Mouse (Mus musculus) c-Kit-positive CD71-positive TER-119-negative erythroid progenitor cells, embryonic 14.5 days (primary cell): ENCODE measurements around the gene Hoxa3.

Experiments used
- DNase-seq: peaks from one replicate; pipeline ENCODE4 v3.0.0-alpha.2; 2013; ENCODE audit warnings: low read depth

The Hoxa3 gene

DNA sequence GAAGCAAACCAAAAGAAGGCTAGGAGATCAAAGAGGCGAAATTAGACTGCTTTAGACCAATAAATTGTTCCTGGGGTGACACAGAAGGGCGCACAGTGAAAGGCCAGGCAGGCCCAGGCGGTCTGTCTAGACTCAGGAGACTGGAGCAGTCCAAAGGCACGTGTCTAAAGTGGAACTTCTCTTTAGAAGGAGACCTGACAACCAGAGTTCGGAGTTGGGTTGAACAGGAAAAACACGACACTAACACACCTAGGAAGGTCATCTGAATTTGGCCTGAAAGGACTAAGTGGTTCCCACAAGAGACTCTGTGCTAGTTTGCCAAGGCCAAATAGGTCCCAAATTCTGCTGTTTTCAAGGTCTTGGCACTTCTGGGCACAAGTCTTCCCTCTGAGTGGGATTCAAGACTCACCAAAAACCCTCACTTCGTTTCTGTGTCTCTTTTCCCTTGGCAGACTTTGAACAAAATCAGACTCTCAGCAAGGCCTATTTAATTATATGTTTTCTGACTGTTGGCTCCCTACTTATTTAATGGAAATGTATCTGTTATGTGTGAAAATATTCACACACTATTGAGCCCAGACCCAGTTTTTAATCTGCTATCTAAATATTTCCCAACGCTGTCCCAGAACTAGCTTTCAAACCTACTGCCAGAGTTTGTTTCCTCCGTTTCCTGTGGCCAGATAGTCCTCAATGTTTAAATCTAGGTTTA lies 6.3 kb upstream of the Hoxa3 start:
- no peak for DNase-seq

DNA sequence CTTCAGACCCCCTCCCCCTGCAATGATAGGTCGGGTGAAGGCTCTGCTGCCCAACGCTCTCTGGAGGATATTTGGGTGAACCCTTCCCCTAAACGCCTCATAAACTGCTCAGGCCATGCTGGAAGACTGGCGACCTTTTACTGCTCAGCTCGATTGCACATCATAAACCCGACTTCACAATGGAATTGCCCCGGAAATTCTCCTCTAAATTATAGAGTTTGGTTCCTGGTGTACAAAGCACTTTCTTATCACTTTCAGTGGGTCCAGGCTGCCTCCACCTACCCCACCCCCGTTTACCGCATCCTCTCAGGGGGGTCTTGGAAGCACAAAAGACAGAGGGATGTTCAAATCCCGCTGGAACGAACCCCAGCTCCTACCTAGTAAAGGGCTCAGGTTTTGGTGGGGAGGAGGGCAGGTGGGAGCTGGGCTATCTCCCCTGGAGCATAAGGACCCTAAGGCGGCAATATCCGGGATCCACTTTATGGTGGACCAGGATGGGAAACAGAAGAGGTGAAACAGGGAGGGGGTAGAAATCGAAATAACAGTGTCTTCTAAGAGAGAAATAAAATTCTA lies 5.6 kb upstream of the Hoxa3 start:
- no peak for DNase-seq

DNA sequence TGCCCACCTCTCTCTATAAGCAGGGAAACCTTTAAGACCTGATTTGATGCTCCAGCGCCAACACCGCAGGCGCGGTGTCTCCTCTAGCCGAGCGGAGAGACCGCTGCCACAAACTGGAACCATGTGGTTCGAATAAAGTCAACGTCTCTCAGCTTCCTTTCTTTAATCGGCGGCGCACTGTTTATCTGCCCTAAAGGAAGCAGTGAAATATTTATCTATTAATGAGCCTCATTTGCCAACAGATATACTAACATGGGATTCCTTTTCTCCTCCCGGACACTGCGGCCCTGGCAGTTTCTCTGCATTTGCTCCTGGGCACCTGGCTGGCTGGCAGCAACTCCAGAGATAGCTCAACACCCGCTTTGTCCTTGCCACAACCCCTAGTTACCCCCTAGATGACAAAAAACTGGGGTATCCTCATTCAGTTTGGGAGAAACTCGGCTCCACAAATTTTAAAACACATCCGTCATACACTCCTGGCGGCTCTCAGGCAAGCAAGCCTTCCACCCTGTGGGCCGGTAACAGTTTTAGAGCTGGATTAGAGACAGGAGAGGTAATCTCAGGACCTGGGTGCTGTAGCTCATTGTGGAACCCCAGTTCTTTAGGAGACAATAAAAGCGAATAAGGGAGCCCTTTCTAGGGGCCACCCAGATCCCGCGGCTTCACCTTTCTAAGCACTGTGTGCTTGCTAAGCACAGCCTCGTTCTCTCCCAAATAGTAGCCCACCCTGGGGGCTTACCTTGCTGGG lies 4.9 kb upstream of the Hoxa3 start:
- no peak for DNase-seq

DNA sequence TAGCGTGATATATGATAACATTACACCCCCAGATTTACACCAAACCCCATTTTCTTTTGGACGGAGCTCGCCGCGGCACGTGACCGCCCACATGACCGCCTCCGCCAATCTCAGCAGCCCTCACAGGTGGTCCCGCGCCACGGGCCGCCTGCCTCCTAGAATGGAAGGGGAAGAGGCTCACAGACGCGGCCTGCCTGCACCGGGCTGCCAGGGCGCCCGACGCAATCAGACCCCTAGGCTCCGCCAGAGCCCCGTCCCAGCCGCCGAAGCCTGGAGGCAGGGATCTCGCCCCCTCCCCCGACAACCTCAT lies 4.3 kb upstream of the Hoxa3 start:
- DNase-seq = no peak

DNA sequence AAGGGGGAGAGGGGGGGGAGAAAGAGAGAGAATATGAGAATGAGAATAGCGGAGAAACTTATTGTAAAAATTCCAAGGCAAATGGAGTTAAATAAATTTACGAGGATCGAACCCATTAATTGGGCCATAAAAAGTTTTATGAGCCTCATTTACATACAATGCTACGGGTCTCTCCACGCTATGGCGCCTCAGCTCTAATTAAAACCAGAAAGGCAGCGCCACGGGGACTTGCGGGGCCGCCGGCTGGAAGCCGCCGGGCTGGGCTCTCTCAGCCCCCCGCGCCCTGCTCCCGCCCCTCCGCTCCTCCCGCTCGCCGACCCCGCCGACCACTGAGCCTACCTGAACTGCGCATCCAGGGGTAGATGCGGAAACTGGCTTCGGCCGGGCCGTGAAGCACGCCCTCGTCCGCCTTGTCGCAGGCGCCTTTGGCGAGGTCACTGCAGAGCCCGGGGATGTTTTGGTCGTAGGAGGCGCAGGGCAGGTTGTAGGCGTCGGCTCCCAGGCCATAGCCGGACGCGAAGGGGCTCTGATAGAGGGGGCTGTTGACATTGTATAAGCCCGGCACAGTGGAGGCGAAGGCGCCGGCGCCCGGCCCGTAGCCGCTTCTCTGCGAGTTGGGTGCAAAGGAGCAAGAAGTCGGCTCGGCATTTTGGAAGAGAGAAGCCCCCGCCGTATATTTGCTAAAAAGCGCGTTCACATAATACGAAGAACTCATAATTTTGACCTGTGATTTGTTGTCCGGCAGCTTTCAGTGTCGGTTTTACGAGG lies 3.7 kb upstream of the Hoxa3 start:
- no peak for DNase-seq

DNA sequence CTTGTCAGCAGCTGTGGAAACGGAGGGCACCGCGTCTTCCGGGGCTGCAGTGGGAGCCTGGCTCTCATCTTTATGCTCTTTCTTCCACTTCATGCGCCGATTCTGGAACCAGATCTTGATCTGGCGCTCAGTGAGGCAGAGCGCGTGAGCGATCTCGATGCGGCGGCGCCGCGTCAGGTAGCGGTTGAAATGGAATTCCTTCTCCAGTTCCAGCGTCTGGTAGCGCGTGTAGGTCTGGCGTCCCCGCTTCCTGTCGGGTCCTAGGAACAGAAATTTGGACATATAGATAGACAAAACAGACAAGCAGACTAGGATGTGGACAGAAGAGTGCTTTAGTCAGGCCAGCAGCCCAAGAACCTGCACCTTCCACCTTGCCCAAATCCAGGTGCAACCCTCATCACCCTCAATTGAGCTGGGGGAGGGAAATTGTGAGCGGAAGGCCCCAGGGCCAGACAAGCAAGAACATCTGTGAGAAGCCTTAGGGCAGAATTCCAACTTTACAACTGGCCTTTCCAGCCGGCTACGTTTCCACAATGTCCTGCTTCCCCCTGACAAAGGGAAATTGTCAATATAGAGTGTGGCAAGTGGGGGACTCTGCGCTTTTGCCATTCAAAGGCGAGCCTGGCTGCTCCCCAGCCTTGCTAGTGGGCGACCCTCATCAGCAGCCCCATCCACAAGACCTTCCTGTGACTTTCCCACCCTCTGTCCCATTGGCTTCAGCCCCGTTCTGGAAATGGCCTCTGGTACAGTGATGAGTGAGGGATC lies 2.8 kb upstream of the Hoxa3 start:
- DNase-seq = no peak

DNA sequence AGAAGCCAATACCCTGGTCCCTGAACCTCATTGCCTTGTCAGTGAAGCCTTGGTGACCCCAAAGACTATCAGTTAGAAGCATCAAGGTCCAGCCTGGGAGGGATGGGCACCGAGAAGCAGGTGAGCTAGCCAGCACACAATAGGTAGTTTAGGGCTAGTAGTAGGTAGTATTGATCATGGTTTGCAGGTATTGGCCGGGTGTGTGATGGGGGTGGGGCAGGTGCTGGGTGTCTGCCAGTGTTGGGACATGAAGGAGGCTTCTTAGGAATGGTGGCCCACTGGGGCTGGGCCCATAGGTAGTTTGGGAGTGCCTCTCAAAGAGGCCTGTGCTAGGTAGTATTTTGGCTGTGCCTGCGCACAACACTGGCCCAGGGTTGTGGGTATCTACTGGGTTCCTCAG lies 1.9 kb upstream of the Hoxa3 start:
- DNase-seq = no peak

DNA sequence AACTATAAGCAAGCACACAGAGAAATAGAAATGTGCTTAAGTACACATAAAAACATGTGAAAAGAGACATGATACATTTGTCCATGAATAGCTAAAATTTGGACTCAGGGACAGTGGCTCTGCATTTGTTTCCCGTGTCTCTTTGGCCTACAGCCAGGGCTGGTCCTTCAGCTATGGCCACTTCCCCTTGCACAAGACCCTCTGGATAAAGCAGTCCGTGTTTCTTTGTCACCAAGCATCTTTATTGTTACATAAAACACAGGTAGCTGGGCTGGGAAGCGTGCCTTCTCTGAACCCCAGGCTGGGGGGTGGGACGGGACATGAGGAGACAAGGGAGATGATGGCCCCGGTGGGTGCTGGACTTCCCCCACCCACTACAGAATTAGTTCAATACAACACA lies 1.1 kb upstream of the Hoxa3 start:
- DNase-seq = no peak

DNA sequence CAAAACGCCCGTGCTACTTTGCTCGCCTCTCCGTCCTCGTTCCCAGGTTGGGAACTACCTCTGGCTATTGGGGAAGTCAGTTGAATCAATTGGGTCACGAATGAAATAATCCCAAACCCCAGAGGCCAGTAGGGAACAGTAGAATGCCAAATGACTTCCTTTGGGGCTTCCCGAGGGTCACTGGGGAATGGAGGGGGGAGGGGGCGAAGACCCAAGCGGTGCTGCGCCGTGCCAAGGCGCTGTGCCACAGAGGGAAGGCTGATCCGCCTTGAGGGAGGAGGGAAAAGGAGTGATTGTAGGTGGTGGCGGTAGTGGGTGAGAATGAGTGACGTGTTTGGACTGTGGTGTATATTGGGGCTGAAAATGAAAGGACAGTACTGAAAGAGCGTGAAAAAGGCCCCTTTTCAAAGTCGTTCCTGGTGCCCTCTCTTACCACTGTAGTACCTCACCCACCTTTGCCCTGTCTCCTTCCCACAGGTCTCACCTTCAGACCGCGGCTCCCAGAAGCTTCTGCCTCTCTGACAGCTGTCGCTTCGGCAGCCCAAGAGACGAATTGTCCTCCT lies 499 bp downstream of the Hoxa3 start:
- DNase-seq = no peak

DNA sequence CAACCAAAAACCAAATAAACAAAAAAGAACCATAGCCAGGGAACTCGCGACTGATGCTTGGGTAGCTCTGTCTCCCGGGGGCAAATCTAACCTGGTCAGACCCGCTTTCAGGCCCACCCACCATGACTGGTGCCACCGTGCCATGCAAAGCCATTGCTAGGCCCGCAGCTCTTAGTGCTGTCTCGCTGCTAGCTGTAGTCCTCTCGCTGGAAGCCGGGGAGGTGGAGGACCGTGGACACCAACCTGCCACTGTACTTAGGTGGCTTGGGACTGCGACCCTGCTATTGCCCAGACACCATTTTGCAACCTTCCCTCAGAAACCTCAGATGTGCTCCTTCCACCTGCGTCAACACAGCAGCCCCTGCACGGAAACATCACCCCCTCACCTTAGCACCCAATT lies 1.2 kb downstream of the Hoxa3 start:
- DNase-seq = no peak

DNA sequence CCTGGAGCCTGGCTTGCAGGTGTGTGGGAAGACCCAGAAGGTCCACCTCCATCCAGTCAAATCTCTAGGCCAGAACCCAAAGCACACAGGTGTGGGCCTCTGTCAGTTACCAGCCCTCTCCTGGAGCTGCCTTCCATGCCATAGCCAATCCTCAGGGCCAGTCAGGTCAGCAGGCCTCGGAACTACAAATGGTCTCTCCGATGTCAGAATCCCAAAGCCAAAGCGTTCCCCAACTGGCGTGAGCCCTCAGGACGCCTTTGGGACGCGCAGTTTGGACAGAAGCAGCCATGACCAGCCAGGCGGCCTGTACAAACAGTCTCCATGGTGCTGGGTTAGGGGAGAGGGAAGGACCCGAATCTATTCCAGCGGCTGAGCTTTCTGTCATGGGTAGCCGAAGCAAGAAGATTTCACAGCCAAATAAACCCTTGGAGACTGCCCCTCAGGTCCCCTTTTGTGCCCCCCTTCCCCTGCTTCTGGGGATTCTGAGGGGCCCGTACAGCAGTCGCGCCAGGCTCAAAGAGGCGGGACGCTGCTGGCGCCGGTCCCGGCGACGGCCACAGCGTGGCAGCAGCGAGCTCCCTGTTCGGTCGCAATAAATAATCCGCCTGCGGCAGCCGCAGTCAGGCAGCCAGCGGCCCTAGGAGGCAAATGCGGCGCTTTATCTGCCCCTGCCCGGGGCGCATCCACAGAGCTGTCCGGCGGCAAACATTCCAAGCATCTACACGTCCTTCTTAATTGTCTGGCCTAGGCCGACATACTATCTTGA lies 1.8 kb downstream of the Hoxa3 start:
- no peak for DNase-seq

DNA sequence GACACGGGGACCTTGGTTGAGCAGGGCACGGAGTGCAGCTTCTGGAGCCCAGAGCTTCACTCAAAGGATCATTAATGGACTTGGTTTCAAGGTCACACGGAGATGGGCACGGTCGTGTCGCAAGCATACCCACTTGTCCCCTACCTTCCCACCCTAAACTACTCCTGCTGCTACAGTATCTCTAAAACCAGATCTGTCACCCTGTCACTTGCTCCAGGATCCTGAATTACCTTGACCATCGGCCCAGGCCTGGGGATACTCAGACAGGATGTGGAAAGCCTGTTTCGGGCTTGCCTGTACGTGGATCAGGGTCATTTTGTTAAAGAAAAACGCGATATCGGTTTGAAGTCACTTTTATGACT lies 3.5 kb downstream of the Hoxa3 start:
- DNase-seq = no peak

DNA sequence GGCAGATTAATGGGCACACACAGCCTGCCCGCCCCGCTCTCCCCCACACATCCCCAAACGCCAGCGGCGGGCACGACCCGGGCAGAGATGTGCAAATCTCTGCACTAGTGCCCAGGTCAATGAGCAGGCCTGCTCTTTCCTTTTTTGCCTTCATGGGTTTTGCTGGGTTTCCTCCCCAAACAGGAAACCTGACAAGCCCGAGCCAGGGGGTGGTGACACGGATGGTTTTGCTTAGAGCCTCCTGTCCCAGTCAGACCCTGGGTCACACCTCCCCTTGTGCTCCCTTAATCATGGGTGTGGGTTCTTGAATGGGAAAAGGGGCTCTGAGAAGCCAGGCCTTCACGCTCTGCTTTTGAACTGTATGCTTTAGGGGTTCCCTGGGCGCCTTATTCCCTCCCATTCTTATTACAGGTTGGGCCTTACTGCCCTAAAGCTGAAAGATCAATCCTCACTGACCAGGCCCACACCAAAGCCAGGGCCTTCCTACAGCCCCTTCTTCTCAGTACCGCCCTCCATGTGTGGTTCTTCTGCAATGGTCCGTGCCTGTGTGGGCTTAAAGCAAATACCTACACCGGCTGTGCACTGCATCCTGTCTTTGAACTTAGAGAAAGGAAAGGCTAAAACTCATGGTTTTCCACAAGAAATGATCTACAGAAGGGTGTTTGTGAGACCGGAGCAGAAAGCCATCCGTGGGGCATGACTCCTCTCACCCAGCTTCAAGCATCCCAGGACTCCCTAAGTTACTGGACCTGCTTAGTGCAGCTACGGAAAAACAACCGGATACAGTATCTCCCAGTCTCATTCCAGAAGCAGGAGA lies 4.1 kb downstream of the Hoxa3 start:
- no peak for DNase-seq

DNA sequence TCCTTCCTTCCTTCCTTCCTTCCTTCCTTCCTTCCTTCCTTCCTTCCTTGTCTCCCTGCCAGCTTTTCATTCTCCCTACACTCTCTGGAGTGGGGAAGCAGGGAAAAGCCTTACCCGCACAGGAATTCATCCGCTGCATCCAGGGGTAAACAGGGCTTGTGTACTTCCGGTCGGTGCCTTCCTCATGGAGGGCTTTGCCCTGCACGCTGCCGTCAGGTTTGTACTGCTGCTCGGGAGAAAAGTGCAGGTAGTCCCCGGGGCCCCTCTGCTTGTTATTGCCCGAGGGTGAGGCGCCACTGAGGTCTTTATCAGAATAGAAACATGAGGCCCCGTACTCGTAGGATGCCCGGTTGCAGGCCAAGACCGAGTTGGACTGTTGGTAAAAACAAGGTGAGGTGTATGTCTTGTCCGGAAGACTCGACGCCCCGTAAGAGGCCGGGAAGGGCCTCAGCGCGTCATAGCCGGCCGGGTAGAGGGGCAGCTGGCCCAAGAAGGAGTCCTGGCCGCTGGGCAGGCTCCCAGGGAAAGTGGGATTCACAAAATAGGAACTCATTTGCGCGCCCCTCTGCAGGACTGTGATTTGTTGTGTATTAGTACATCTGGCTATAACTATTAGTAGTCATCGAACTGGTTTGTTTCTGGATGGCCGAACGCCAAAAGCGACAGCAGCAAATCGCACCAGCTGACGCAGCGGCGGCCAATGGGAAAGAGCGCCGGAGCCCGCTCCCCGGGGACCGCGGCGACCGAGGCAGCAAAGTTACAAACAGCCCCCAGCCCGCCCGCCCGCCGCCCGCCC lies 4.9 kb downstream of the Hoxa3 start, which contains the start of gene Hoxa6:
Gene Hoxa6 (minus strand): TSS at position 651 of the 796 bp plus-strand sequence.
- DNase-seq = no peak

DNA sequence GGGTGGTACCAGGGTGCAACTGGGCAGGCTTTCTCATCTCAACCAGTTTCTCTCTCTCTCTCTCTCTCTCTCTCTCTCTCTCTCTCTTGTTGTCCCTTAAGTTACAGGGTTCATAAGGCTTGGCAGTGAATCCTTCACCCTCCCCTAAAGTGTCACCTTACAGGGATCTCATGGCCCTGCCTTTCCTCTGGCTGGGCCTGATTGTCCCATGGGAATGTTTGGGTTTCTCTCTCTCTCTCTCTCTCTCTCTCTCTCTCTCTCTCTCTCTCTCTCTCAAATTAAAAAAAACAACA lies 5.5 kb downstream of the Hoxa3 start:
- DNase-seq = no peak

DNA sequence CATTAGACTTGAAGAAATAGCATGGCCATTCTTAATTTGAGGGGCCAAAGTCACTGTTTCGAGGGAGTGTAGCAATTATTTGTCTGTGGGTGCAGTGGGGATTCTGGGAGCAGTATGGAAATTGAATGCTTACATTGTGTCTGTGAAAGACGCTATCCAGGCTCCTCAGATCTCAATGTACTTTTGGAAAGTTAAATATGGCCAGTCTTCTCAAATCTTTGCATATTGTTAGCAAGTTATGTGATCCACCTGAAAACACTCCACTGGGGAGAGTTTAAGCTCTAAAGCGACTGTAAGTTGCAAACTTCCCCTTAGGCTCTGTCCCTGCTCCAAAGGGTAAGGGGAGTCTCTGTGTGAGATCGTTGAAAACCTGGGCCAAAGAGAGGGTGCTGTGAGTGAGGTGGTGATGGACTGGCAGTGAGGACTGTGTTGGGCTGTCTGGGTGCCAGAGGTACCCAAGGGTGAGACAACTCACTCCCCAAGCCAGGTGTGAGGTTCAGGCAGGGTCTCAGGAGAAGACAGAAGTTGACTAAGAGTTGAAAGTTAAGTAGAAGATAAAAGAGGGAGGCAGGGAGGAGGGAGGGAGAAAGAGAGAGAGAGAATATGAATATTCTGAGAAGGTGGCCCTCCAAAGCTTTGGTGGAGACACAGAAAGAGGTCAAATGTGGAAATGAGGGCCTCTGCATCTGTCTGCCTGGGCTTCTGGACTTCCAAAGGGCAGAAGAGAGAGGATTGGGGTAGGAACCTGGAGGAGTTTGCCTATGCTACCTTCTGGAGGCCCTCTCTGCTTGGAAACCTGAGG lies 6.1 kb downstream of the Hoxa3 start:
- DNase-seq = no peak

DNA sequence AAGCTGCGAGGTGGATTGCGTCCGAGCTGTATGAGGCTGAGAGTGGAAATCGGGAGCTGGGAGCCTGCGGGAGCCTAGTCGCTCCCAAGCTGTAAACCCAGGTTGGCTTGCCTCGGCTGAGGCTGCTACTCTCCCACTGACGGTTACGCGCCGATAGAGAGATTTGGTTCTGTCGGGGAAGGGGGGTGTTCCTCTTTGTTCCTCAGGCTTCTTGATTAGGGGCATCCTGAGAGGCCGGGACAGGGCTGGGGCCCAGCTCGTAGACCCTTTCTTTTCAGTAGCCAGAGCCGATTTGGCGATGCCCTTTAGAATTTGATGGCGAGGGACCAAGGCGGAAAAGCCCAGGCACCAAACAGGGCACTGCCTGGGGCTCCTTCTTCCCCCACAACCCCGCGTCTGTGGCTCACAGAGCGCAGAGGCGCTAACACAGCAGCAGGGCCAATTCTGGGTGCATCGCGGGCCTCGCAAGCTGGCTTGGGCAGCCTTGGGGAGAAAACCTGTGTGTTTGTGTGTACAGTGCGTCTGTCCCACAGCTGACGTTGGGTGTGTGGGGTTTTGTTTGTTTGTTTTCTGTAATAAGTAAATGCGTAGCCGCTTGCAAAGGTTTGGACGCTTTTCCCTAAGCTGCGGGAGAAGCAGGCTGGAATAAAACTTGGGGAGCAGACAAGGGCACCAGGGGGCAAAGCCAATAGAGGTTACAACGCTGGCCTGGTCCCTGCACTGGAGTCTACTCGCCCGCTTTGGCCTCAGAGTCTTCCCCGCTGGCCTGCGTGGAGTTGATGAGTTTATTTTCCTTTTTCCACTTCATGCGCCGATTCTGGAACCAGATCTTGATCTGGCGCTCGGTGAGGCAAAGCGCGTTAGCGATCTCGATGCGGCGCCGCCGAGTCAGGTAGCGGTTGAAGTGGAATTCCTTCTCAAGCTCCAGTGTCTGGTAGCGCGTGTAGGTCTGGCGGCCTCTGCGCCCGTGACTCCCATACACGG lies 7.2 kb downstream of the Hoxa3 start:
- DNase-seq = no peak

DNA sequence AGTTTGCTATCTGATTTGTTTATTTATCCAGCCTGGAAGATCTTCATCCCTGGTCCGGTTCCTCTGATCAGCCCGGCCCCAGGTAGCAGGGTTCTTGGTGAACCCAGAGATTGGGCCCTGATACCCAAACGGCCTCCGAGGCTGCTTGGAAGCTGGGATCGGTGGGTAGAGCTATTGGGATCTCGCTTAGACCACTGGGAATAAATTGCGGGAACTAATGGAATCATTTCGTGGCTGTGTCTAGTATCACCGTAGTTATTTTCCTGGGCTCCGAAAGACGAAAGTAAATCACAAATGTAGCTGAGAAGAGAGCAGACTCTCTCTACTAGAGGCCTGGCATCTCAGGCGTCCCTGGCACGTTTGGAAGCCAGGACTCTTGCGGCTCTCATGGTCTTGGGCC lies 7.9 kb downstream of the Hoxa3 start:
- DNase-seq = no peak
